Mouse (Mus musculus): ENCODE measurements around the gene Nck2. TPM values are rescaled to one million over a fixed set of nuclear protein-coding genes. Genes with fewer than 3 reads are reported as not detected.

The Nck2 gene
- polyA plus RNA-seq, 1 experiment from 2014 or later, result 60.2 TPM

DNA sequence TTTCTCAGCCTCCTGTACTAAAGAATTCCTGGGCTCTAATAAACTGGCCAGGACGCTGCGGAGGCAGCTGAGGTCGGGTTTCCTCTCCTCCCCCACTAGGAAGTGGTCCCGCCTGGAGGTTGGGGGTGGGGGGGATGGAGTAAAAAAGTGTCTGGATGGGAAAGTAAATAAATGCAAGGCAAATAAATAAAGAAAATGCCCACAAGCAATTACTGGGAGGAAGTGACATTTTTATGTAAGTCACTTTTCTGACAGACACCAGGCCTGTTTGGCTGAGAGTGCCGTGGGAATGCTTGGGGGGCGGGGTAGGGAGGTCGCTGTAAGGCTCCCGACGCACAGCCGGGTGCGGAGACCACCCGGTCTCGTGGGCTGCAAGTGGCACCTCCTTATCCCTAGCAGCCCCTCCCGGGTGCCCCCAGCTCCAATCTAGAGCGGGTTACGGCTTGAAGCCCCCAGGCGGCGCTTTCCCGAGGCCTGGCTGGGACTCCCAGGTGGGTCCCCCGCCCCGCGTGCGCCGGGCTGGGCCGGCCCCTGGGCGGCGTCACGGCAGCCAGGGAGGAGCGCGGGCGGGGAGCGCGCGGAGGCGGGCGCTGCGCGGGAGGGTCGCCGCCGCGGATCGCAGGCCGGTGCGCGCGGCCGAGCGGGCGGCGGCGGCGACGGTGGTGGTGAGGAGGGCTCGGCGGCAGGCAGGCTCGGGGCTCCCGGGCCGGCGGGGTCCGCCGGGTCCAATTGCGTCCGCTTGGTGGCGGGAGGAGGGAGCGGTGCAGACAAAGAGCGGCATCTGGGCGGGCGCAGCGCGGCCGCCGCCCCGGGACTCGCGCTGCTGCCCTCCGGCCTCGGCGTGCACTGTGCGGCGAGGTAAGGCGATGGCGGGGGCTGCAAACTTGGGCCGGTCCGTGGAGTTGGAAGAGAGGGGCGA, 1.1 kb downstream of the Nck2 start:
- H3K9ac ChIP-seq (replicated peaks), result peak overlapping the region; percentile 98
- H3K36me3 ChIP-seq, result no peaks in the 10 kb centered on the region
- H3K9me3 ChIP-seq, result no peaks in the 10 kb centered on the region
- peak; percentile 95 for ATAC-seq (replicated peaks)
- H3K4me3 ChIP-seq, result peak overlapping the region; percentile 98
- H3K4me2 ChIP-seq (replicated peaks), result peak overlapping the region; percentile 92
- no peaks in the 10 kb centered on the region for H3K27me3 ChIP-seq
- H3K27ac ChIP-seq (replicated peaks), result peak overlapping the region; percentile 91
- H3K4me1 ChIP-seq, result peaks cover 37% of the 10 kb centered on the region
- under 1% methylated on average over 82 of the region's 86 CpGs for WGBS

GRCm38 (mm10) chr1:43446089-43446533, 1.7 kb downstream of the Nck2 start:
- Histone ChIP-seq H3K4me2 (replicated peaks) (peak overlapping the region; percentile 92), H3K4me3 (peak overlapping the region; percentile 98), H3K36me3 (no peaks in the 10 kb centered on the region), H3K27me3 (no peaks in the 10 kb centered on the region), H3K9ac (replicated peaks) (peak overlapping the region; percentile 98), H3K4me1 (peaks cover 43% of the 10 kb centered on the region), H3K27ac (replicated peaks) (peak overlapping the region; percentile 91), H3K9me3 (no peaks in the 10 kb centered on the region)
- under 1% methylated on average over 44 of the region's 44 CpGs for WGBS
- ATAC-seq (replicated peaks), result peak; percentile 71

GRCm38 (mm10) chr1:43446731-43447601, 2.6 kb downstream of the Nck2 start:
- Histone ChIP-seq H3K9ac (replicated peaks) (peak overlapping the region; percentile 98), H3K4me3 (peak overlapping the region; percentile 98), H3K9me3 (no peaks in the 10 kb centered on the region), H3K36me3 (no peaks in the 10 kb centered on the region), H3K27me3 (no peaks in the 10 kb centered on the region), H3K27ac (replicated peaks) (peak overlapping the region; percentile 91), H3K4me1 (peaks cover 47% of the 10 kb centered on the region), H3K4me2 (replicated peaks) (peak overlapping the region; percentile 92)
- ATAC-seq (replicated peaks), result peak; percentile 20
- 19% methylated on average over 16 of the region's 16 CpGs for WGBS

DNA sequence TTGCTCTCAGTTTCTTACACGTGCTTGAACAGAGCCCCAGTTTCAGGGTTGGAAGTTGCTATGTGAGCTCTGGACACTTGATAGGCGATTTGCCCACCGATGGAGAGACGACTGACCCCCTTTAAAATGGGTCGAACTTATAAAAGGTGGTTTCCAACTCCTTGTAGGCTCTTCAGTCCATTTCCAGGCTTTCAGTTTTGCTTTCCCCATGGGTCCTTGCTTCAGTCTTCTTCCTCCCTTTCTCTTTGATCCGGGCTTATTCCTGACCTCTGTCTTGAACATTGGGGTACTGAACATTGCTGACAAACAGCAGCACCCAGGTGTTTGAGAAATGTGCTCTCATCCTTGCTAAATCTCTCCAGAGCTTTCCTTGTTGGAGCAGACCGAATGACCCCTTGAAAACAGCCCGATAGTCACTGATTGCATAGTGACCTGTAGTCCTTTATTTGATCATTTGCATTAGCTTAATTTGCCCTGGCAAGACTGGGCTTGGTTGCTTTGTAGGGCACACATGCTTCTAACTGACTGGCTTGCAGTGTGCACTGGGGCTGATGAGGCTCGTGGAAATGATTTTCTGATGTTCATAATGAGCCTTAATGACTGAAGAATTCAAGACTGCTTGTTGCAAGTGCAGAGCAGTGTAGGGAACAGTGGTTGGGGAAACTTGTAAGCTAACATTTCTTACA, 3.4 kb downstream of the Nck2 start:
- Histone ChIP-seq H3K4me3 (peak overlapping the region; percentile 98), H3K27ac (replicated peaks) (no peak overlapping the region), H3K4me1 (peaks cover 47% of the 10 kb centered on the region), H3K27me3 (no peaks in the 10 kb centered on the region), H3K9me3 (no peaks in the 10 kb centered on the region), H3K36me3 (no peaks in the 10 kb centered on the region), H3K9ac (replicated peaks) (no peak overlapping the region; the same call in 1 of the 2 replicates), H3K4me2 (replicated peaks) (peak overlapping the region; percentile 92)
- 51% methylated on average over 9 of the region's 9 CpGs for WGBS
- no peak for ATAC-seq (replicated peaks)

GRCm38 (mm10) chr1:43450811-43451210, 6.4 kb downstream of the Nck2 start:
- H3K4me2 ChIP-seq (replicated peaks), result no peak overlapping the region
- H3K9ac ChIP-seq (replicated peaks), result no peak overlapping the region
- no peaks in the 10 kb centered on the region for H3K27me3 ChIP-seq
- H3K36me3 ChIP-seq, result no peaks in the 10 kb centered on the region
- H3K4me3 ChIP-seq, result no peak overlapping the region
- H3K9me3 ChIP-seq, result no peaks in the 10 kb centered on the region
- no peak overlapping the region for H3K27ac ChIP-seq (replicated peaks)
- no peak for ATAC-seq (replicated peaks)
- H3K4me1 ChIP-seq, result peaks cover 45% of the 10 kb centered on the region
- 79% methylated on average over 1 of the region's 1 CpGs for WGBS

DNA sequence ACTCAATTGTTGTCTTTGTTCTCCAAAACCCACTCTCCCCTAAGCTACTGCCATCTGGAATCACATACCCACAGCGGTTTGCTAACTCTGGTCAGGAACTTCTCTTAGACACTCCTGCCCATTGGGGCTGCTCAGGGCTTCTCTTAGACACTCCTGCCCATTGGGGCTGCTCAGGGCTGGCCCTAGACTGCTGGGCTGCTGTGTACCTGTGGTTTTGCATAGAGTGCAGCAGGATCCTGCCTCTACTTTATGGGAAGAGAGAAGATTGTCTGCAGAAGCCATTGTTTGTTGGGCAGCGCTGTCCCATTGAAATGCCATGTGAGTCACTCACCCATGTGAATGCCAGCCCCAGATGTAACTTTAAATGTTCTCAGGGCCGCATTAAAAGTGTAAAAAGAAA, 9.3 kb downstream of the Nck2 start:
- WGBS, result 90% methylated on average over 3 of the region's 3 CpGs
- H3K9ac ChIP-seq (replicated peaks), result no peak overlapping the region
- H3K4me3 ChIP-seq, result no peak overlapping the region
- no peaks in the 10 kb centered on the region for H3K27me3 ChIP-seq
- no peak overlapping the region for H3K4me2 ChIP-seq (replicated peaks)
- peaks cover 36% of the 10 kb centered on the region for H3K4me1 ChIP-seq
- no peaks in the 10 kb centered on the region for H3K36me3 ChIP-seq
- H3K9me3 ChIP-seq, result no peaks in the 10 kb centered on the region
- ATAC-seq (replicated peaks), result no peak
- no peak overlapping the region for H3K27ac ChIP-seq (replicated peaks)

DNA sequence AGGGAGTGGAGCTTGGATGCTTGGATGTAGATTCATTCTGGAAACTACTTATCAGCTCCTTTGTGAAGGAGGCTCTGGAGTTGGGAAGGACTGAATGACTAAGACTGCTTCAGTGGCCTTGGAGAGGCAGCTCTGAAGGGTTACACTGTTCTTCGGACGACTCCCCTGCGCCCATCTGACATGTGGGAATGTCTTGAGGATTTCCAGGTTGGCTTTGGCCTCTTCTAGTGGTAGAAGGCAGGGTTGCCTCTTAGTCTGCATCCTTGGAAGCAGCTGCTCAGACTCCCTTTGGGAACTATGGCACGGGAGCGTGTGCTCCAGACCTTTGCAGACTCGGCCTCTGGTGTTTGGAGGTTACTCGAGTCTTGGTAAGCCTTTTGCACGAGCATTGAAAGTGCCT, 10.4 kb downstream of the Nck2 start:
- no peak overlapping the region for H3K4me3 ChIP-seq
- no peak overlapping the region for H3K9ac ChIP-seq (replicated peaks)
- no peak overlapping the region for H3K4me2 ChIP-seq (replicated peaks)
- H3K27ac ChIP-seq (replicated peaks), result no peak overlapping the region
- H3K4me1 ChIP-seq, result peaks cover 38% of the 10 kb centered on the region
- no peaks in the 10 kb centered on the region for H3K27me3 ChIP-seq
- no peaks in the 10 kb centered on the region for H3K9me3 ChIP-seq
- no peak for ATAC-seq (replicated peaks)
- no peaks in the 10 kb centered on the region for H3K36me3 ChIP-seq
- WGBS, result 90% methylated on average over 8 of the region's 8 CpGs

DNA sequence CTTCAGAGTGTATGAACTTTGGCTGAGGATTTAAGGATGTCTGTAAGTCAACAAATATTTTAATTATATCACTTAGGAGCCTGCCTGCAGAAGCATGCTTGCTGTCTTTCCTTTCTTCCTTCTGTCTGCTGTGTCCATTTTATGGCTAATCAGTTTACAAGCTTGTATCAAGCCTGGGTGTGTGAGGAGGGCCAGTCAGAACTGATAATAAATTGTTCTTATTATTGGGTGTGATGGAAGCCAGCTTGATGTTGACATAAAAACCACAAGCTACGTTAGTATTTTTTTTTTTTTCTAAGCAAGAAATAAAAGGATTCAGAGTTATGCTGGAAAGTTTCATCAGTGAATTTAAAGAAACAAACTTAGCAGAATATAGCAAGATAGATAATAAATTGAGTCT, 10.8 kb downstream of the Nck2 start:
- WGBS, result 81% methylated on average over 1 of the region's 1 CpGs
- H3K9ac ChIP-seq (replicated peaks), result no peak overlapping the region

GRCm38 (mm10) chr1:43457012-43457766, 12.8 kb downstream of the Nck2 start:
- ATAC-seq (replicated peaks), result no peak
- 93% methylated on average over 7 of the region's 7 CpGs for WGBS
- H3K36me3 ChIP-seq, result no peaks in the 10 kb centered on the region

More for the DNA sequence above, 10.8 kb downstream of the Nck2 start:
- Histone ChIP-seq H3K4me1 (peaks cover 38% of the 10 kb centered on the region), H3K4me2 (replicated peaks) (no peak overlapping the region), H3K9me3 (no peaks in the 10 kb centered on the region), H3K27ac (replicated peaks) (no peak overlapping the region), H3K27me3 (no peaks in the 10 kb centered on the region), H3K4me3 (no peak overlapping the region), H3K36me3 (no peaks in the 10 kb centered on the region)
- ATAC-seq (replicated peaks), result no peak

DNA sequence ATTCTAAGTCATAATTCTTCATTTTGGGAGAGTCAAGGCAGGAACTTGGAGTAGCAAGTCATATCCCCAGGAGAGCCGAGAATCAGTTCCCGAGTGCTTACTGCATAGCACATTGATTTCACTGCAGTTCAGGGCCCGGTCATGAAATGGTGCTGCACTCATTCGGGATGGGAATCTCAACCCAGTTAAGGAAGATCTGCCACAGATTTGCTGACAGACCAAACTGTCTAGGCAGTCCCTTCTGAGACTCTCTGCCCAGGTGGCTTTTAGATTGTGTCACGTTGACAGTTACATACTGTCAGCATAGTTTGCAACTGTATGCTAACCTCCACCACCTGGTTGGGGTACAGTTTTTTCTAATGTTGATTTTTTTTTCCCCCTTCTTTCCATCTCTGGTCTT, 16.1 kb downstream of the Nck2 start:
- Histone ChIP-seq H3K27ac (replicated peaks) (no peak overlapping the region), H3K9ac (replicated peaks) (no peak overlapping the region), H3K4me3 (no peak overlapping the region), H3K4me2 (replicated peaks) (no peak overlapping the region), H3K4me1 (peaks cover 38% of the 10 kb centered on the region), H3K9me3 (no peaks in the 10 kb centered on the region), H3K36me3 (no peaks in the 10 kb centered on the region), H3K27me3 (no peaks in the 10 kb centered on the region)
- ATAC-seq (replicated peaks), result no peak
- WGBS, result 92% methylated on average over 5 of the region's 5 CpGs

More at GRCm38 (mm10) chr1:43457012-43457766, 12.8 kb downstream of the Nck2 start:
- H3K4me2 ChIP-seq (replicated peaks), result no peak overlapping the region
- H3K9me3 ChIP-seq, result no peaks in the 10 kb centered on the region
- peaks cover 27% of the 10 kb centered on the region for H3K4me1 ChIP-seq
- H3K9ac ChIP-seq (replicated peaks), result no peak overlapping the region
- no peak overlapping the region for H3K27ac ChIP-seq (replicated peaks)
- H3K4me3 ChIP-seq, result no peak overlapping the region
- H3K27me3 ChIP-seq, result no peaks in the 10 kb centered on the region

GRCm38 (mm10) chr1:43462666-43463065, 18.3 kb downstream of the Nck2 start:
- H3K9ac ChIP-seq (replicated peaks), result no peak overlapping the region
- H3K36me3 ChIP-seq, result no peaks in the 10 kb centered on the region
- no peak overlapping the region for H3K27ac ChIP-seq (replicated peaks)
- H3K4me3 ChIP-seq, result no peak overlapping the region
- WGBS, result 85% methylated on average over 4 of the region's 4 CpGs
- no peak overlapping the region for H3K4me2 ChIP-seq (replicated peaks)
- no peak for ATAC-seq (replicated peaks)
- H3K27me3 ChIP-seq, result no peaks in the 10 kb centered on the region
- peaks cover 57% of the 10 kb centered on the region for H3K4me1 ChIP-seq
- H3K9me3 ChIP-seq, result no peaks in the 10 kb centered on the region
